Mouse (Mus musculus): Measurements from ENCODE around the gene Pdpr. TPM values are rescaled to one million over a fixed set of nuclear protein-coding genes. Genes with fewer than 3 reads are reported as not detected.
"Not testable (repeated sequence)": the region's sequence is repeated elsewhere in the genome, so short reads cannot be mapped to it uniquely, and the experiment has no call there.

Pdpr gene
- polyA plus RNA-seq, 1 experiment, result 0.89 TPM

GRCm38 (mm10) chr8:111061688-111062071 is 32.8 kb upstream of the Pdpr start:
- peaks cover 3% of the 10 kb centered on the region for H3K36me3 ChIP-seq (replicated peaks; ENCODE audit: low read length)
- TF ChIP-seq GATA1 (IDR thresholded peaks at IDR 0.05; ENCODE audit: borderline replicate concordance, low read length), result no peak
- no peak for TF ChIP-seq FLI1 (IDR thresholded peaks at IDR 0.05; ENCODE audit: low read length)
- peaks cover 67% of the 10 kb centered on the region for H3K4me1 ChIP-seq
- peak overlapping the region; percentile 94 for H3K4me3 ChIP-seq (replicated peaks)
- no peaks in the 10 kb centered on the region for H3K9me3 ChIP-seq
- H3K27me3 ChIP-seq (replicated peaks), result peaks cover 32% of the 10 kb centered on the region

DNA sequence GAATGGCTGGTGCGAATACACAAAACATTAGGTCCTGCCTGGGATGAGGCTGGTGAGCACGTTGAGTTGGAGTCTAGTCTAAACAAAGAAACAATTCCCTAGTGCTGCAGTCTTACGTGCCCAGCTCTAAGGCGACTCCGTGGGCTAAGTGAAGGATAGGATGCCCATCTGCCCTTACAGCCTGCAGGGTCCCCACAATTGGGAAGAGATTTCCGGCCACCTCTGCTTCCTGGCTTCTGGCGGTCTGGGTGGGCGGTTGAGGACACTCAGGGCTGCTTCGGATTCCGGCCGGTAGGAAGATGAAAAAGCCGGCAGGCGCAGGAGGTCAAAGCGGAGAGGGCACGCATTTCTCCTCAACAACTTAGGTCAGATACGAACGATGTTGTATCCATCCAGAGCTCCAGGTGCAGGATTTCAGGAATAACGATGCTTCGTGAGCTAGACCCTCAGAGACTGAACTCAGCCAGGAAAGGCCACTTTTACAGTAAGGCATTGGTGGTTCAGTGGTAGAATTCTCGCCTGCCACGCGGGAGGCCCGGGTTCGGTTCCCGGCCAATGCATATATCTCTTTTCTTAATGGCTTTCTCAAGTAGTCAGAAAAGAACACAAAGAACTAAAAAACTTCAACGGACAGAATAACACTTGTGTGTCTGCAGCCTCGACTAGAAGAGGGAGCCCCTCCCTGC is 32.2 kb upstream of the Pdpr start:
- Histone ChIP-seq H3K27me3 (replicated peaks) (peaks cover 35% of the 10 kb centered on the region), H3K4me1 (peaks cover 61% of the 10 kb centered on the region), H3K4me3 (replicated peaks) (peak overlapping the region; percentile 94), H3K9me3 (no peaks in the 10 kb centered on the region), H3K36me3 (replicated peaks; ENCODE audit: low read length) (peaks cover 3% of the 10 kb centered on the region)
- TF ChIP-seq FLI1 (IDR thresholded peaks at IDR 0.05; ENCODE audit: low read length) (no peak), GATA1 (IDR thresholded peaks at IDR 0.05; ENCODE audit: borderline replicate concordance, low read length) (no peak)

- H3K4me1 ChIP-seq, result peaks cover 55% of the 10 kb centered on the region
- no peaks in the 10 kb centered on the region for H3K9me3 ChIP-seq
- peaks cover 35% of the 10 kb centered on the region for H3K27me3 ChIP-seq (replicated peaks)
- H3K36me3 ChIP-seq (replicated peaks; ENCODE audit: low read length), result peaks cover 3% of the 10 kb centered on the region
- H3K4me3 ChIP-seq (replicated peaks), result peak overlapping the region; percentile 46
- no peak for TF ChIP-seq GATA1 (IDR thresholded peaks at IDR 0.05; ENCODE audit: borderline replicate concordance, low read length)
- TF ChIP-seq FLI1 (IDR thresholded peaks at IDR 0.05; ENCODE audit: low read length), result no peak
Observed at GRCm38 (mm10) chr8:111062893-111063292, 31.5 kb upstream of the Pdpr start.

DNA sequence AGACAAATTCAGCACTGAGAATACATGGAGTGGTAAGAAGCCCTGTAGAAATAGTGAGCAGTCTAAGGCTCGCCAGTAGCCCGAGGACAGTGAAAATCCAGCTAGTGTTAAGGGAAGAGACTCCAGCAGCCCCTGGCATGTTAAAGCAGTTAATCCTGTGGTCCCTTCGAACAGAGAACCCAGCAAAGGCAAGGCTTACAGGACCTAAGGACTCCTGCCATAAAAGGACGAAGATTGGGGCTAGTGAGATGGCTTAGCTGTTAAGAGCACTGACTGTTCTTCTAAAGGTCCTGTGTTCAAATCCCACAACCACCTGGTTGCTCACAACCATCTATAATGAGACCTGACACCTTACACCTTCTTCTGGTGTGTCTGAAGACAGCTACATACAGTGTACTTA is 28.1 kb upstream of the Pdpr start:
- TF ChIP-seq GATA1 (IDR thresholded peaks at IDR 0.05; ENCODE audit: borderline replicate concordance, low read length) (no peak), FLI1 (IDR thresholded peaks at IDR 0.05; ENCODE audit: low read length) (no peak)
- Histone ChIP-seq H3K36me3 (replicated peaks; ENCODE audit: low read length) (no peaks in the 10 kb centered on the region), H3K9me3 (no peaks in the 10 kb centered on the region), H3K4me3 (replicated peaks) (no peak overlapping the region), H3K27me3 (replicated peaks) (peaks cover 39% of the 10 kb centered on the region), H3K4me1 (peaks cover 24% of the 10 kb centered on the region)

- TF ChIP-seq GATA1 (IDR thresholded peaks at IDR 0.05; ENCODE audit: borderline replicate concordance, low read length), result no peak
- TF ChIP-seq FLI1 (IDR thresholded peaks at IDR 0.05; ENCODE audit: low read length), result no peak
- peaks cover 43% of the 10 kb centered on the region for H3K27me3 ChIP-seq (replicated peaks)
- H3K4me1 ChIP-seq, result peaks cover 12% of the 10 kb centered on the region
- H3K9me3 ChIP-seq, result no peaks in the 10 kb centered on the region
- no peaks in the 10 kb centered on the region for H3K36me3 ChIP-seq (replicated peaks; ENCODE audit: low read length)
- no peak overlapping the region for H3K4me3 ChIP-seq (replicated peaks)
Observed at GRCm38 (mm10) chr8:111067439-111067838, 27.0 kb upstream of the Pdpr start.

DNA sequence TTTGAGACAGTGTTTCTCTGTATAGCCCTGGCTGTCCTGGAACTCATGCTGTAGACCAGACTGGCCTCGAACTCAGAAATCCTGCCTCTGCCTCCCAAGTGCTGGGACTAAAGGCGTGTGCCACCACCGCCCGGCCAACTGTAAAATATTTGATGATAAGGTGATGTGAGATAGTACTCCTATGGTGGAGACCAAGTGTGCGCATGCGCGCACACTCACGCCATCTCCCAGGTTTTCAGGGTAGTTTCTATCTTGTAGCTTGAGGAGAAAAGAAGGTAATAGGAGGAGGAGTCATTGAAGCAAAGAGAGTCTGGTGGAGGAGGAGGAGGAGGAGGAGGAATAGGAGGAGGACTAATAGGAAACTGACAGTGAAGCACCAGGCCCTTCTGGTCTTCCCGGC is 25.8 kb upstream of the Pdpr start:
- H3K36me3 ChIP-seq (replicated peaks; ENCODE audit: low read length); H3K9me3 ChIP-seq; H3K4me3 ChIP-seq (replicated peaks); H3K4me1 ChIP-seq: not testable (repeated sequence)
- H3K27me3 ChIP-seq (replicated peaks), result peaks cover 51% of the 10 kb centered on the region

DNA sequence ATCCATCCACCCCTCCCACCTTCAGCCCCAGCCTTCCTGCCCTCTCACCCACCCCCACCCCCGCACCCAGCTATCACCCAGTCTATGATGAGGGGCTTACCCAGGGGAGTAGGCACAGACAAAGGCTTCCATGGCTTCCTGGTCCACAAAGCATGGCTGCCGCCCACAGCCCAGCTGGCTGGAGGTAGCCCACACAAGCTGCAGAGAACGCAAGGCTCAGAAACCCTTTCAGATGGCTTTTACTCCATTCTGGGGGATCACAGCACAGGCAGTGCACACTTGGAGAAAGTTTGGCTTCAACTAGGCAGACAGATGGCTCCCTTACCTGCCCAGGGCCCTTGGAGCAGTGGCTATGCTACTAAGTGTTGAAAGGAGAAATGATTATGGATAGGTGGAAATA is 18.5 kb upstream of the Pdpr start:
- Histone ChIP-seq H3K4me3 (replicated peaks) (no peak overlapping the region), H3K4me1 (peaks cover 12% of the 10 kb centered on the region; the same call in 1 of the 2 replicates), H3K9me3 (peaks cover 13% of the 10 kb centered on the region), H3K36me3 (replicated peaks; ENCODE audit: low read length) (no peaks in the 10 kb centered on the region), H3K27me3 (replicated peaks) (peaks cover 64% of the 10 kb centered on the region)
- TF ChIP-seq GATA1 (IDR thresholded peaks at IDR 0.05; ENCODE audit: borderline replicate concordance, low read length), result no peak

DNA sequence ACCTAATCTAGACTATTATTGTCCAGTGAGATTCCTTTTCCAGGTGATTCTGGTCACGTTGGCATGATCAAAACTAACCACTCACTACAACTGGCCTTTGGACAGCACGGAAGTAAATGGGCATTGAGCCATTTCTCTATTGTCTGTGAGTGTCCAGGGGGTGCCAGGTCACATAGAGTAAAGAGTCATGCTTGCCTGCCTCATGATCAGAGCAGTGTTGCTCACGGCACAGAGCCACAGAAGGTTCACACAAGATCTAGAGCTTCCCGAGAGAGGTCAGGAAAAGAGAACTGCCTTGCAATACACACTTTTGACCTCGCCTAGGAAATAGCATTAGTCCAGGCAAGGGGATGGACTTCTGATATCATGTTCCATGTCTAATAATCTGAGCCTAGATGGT is 15.0 kb upstream of the Pdpr start:
- Histone ChIP-seq H3K9me3 (no peaks in the 10 kb centered on the region; the same call in 1 of the 2 replicates), H3K4me1 (peaks cover 12% of the 10 kb centered on the region; the same call in 1 of the 2 replicates), H3K27me3 (replicated peaks) (peaks cover 63% of the 10 kb centered on the region), H3K36me3 (replicated peaks; ENCODE audit: low read length) (no peaks in the 10 kb centered on the region), H3K4me3 (replicated peaks) (no peak overlapping the region)
- TF ChIP-seq FLI1 (IDR thresholded peaks at IDR 0.05; ENCODE audit: low read length) (no peak), GATA1 (IDR thresholded peaks at IDR 0.05; ENCODE audit: borderline replicate concordance, low read length) (no peak)

- no peaks in the 10 kb centered on the region for H3K9me3 ChIP-seq
- H3K4me3 ChIP-seq (replicated peaks), result no peak overlapping the region
- peaks cover 66% of the 10 kb centered on the region for H3K27me3 ChIP-seq (replicated peaks)
- H3K36me3 ChIP-seq (replicated peaks; ENCODE audit: low read length), result no peaks in the 10 kb centered on the region
- H3K4me1 ChIP-seq, result peaks cover 12% of the 10 kb centered on the region; the same call in 1 of the 2 replicates
- TF ChIP-seq FLI1 (IDR thresholded peaks at IDR 0.05; ENCODE audit: low read length) (no peak), GATA1 (IDR thresholded peaks at IDR 0.05; ENCODE audit: borderline replicate concordance, low read length) (no peak)
Observed at GRCm38 (mm10) chr8:111079861-111080271, 14.6 kb upstream of the Pdpr start.

- TF ChIP-seq FLI1 (IDR thresholded peaks at IDR 0.05; ENCODE audit: low read length) (no peak), GATA1 (IDR thresholded peaks at IDR 0.05; ENCODE audit: borderline replicate concordance, low read length) (no peak)
- Histone ChIP-seq H3K36me3 (replicated peaks; ENCODE audit: low read length) (no peaks in the 10 kb centered on the region), H3K4me1 (peaks cover 6% of the 10 kb centered on the region; the same call in 1 of the 2 replicates), H3K4me3 (replicated peaks) (no peak overlapping the region), H3K9me3 (no peaks in the 10 kb centered on the region), H3K27me3 (replicated peaks) (peaks cover 52% of the 10 kb centered on the region)
Observed at GRCm38 (mm10) chr8:111081580-111082258, 12.7 kb upstream of the Pdpr start.

- not testable (repeated sequence) for H3K9me3 ChIP-seq; H3K4me3 ChIP-seq (replicated peaks); H3K36me3 ChIP-seq (replicated peaks; ENCODE audit: low read length); H3K4me1 ChIP-seq
- H3K27me3 ChIP-seq (replicated peaks), result peaks cover 46% of the 10 kb centered on the region
Observed at GRCm38 (mm10) chr8:111083936-111084335, 10.5 kb upstream of the Pdpr start.

Data from megakaryocyte, embryonic 14.5 days (primary cell).